In genomic region chr7:109039445-109039844, GRCm38 (mm10) we compare ENCODE assay signal across 12 mouse cellular contexts. TPM values are rescaled to one million over a fixed set of nuclear protein-coding genes. Genes with fewer than 3 reads are reported as not detected.
DNase-seq lines count a peak whose midpoint lies in the region; ATAC-seq and TF ChIP-seq lines count a peak whose summit lies in the region.
"Had no signal": no experiment of that assay in that cellular context is flagged by ENCODE, and none has a peak within 500 bp of the region (broad histone marks: within the 10 kb centered on the region; RNA-seq: fewer than 3 reads in every experiment).

No protein-coding gene starts in this region.

- no peak overlapping the region for H3K4me2 ChIP-seq in forebrain, embryonic 14.5 days (ENCODE audit: low read length)
- no peak overlapping the region for H3K4me2 ChIP-seq in forebrain, embryonic 11.5 days (ENCODE audit: low read depth, low read length, severe bottlenecking)
- no peak overlapping the region for H3K4me2 ChIP-seq in midbrain, postnatal 0 days (ENCODE audit: low read depth, low read length, poor library complexity, severe bottlenecking)
- H3K4me2 ChIP-seq in midbrain, embryonic 11.5 days: no peak overlapping the region
- H3K4me2 ChIP-seq: heart, embryonic 15.5 days; limb, embryonic 15.5 days had no signal

- H3K9me3 ChIP-seq in forebrain, embryonic 14.5 days (replicated peaks; ENCODE audit: control insufficient read depth, low read length): no peaks in the 10 kb centered on the region
- H3K9me3 ChIP-seq in forebrain, embryonic 11.5 days (ENCODE audit: control insufficient read depth, low read length): no peaks in the 10 kb centered on the region
- no peaks in the 10 kb centered on the region for H3K9me3 ChIP-seq in midbrain, postnatal 0 days (ENCODE audit: low read length)
- no peaks in the 10 kb centered on the region for H3K9me3 ChIP-seq in midbrain, embryonic 11.5 days (ENCODE audit: control insufficient read depth, low read length)
- H3K9me3 ChIP-seq: embryonic facial prominence, embryonic 10.5 days; heart, embryonic 15.5 days; limb, embryonic 15.5 days had no signal

- H3K4me3 ChIP-seq in forebrain, embryonic 14.5 days (ENCODE audit: low read depth, low read length): no peak overlapping the region
- H3K4me3 ChIP-seq in forebrain, embryonic 11.5 days (ENCODE audit: low read depth, low read length): no peak overlapping the region
- H3K4me3 ChIP-seq in midbrain, postnatal 0 days (ENCODE audit: low read depth, low read length): no peak overlapping the region
- H3K4me3 ChIP-seq in midbrain, embryonic 11.5 days (ENCODE audit: low read depth, low read length): no peak overlapping the region
- no peak overlapping the region for H3K4me3 ChIP-seq in layer of hippocampus, adult 2 months
- H3K4me3 ChIP-seq: embryonic facial prominence, embryonic 10.5 days; heart, embryonic 15.5 days; limb, embryonic 15.5 days had no signal

- no peaks in the 10 kb centered on the region for H3K4me1 ChIP-seq in forebrain, embryonic 14.5 days (ENCODE audit: control insufficient read depth, insufficient read depth, low read length)
- H3K4me1 ChIP-seq in forebrain, embryonic 11.5 days (replicated peaks; ENCODE audit: control insufficient read depth, insufficient read depth, low read length): no peaks in the 10 kb centered on the region
- no peaks in the 10 kb centered on the region for H3K4me1 ChIP-seq in midbrain, postnatal 0 days (ENCODE audit: insufficient read depth, low read length)
- H3K4me1 ChIP-seq in midbrain, embryonic 11.5 days (ENCODE audit: control insufficient read depth, insufficient read depth, low read length): no peaks in the 10 kb centered on the region
- H3K4me1 ChIP-seq: embryonic facial prominence, embryonic 10.5 days; heart, embryonic 15.5 days; limb, embryonic 15.5 days had no signal

- no peak overlapping the region for H3K9ac ChIP-seq in forebrain, embryonic 14.5 days (ENCODE audit: low read length)
- no peak overlapping the region for H3K9ac ChIP-seq in forebrain, embryonic 11.5 days (ENCODE audit: low read length)
- H3K9ac ChIP-seq in midbrain, postnatal 0 days (replicated peaks; ENCODE audit: low read length, poor library complexity, severe bottlenecking): no peak overlapping the region
- H3K9ac ChIP-seq in midbrain, embryonic 11.5 days (ENCODE audit: low read length): no peak overlapping the region
- H3K9ac ChIP-seq: heart, embryonic 15.5 days; limb, embryonic 15.5 days had no signal

- peak; percentile 95 for ATAC-seq in forebrain, embryonic 14.5 days
- no peak for ATAC-seq in forebrain, embryonic 11.5 days (replicated peaks; ENCODE audit: low FRiP score)
- no peak for ATAC-seq in midbrain, postnatal 0 days (ENCODE audit: low FRiP score)
- no peak for ATAC-seq in midbrain, embryonic 11.5 days (ENCODE audit: low FRiP score)
- no peak for ATAC-seq in inflammation-experienced regulatory T-cells, adult 6 months

- H3K27me3 ChIP-seq in forebrain, embryonic 14.5 days (replicated peaks; ENCODE audit: control insufficient read depth, insufficient read depth, low read length): no peaks in the 10 kb centered on the region
- no peaks in the 10 kb centered on the region for H3K27me3 ChIP-seq in forebrain, embryonic 11.5 days (ENCODE audit: control insufficient read depth, insufficient read depth, low read length)
- H3K27me3 ChIP-seq in midbrain, postnatal 0 days (ENCODE audit: insufficient read depth, low read length): no peaks in the 10 kb centered on the region
- H3K27me3 ChIP-seq in midbrain, embryonic 11.5 days (ENCODE audit: control insufficient read depth, insufficient read depth, low read length): no peaks in the 10 kb centered on the region
- H3K27me3 ChIP-seq: heart, embryonic 15.5 days; limb, embryonic 15.5 days had no signal

- no peak for TF ChIP-seq CTCF in midbrain, postnatal 0 days (IDR thresholded peaks at IDR 0.05)
- no peak for TF ChIP-seq CTCF in layer of hippocampus, adult 2 months (conservative IDR thresholded peaks at IDR 0.05)

- H3K36me3 ChIP-seq in forebrain, embryonic 14.5 days (ENCODE audit: control insufficient read depth, insufficient read depth, low read length): peaks cover 18% of the 10 kb centered on the region; the same call in 1 of the 2 replicates
- no peaks in the 10 kb centered on the region; the same call in 1 of the 2 replicates for H3K36me3 ChIP-seq in forebrain, embryonic 11.5 days (ENCODE audit: control insufficient read depth, insufficient read depth, low read length)
- peaks cover 17% of the 10 kb centered on the region for H3K36me3 ChIP-seq in midbrain, postnatal 0 days (ENCODE audit: insufficient read depth, low read length)
- no peaks in the 10 kb centered on the region for H3K36me3 ChIP-seq in midbrain, embryonic 11.5 days (ENCODE audit: control insufficient read depth, insufficient read depth, low read length)
- H3K36me3 ChIP-seq: heart, embryonic 15.5 days; limb, embryonic 15.5 days had no signal

- peak overlapping the region; percentile 67 for H3K27ac ChIP-seq in forebrain, embryonic 14.5 days (ENCODE audit: low read depth, low read length)
- no peak overlapping the region for H3K27ac ChIP-seq in forebrain, embryonic 11.5 days (ENCODE audit: low read depth, low read length)
- H3K27ac ChIP-seq in midbrain, postnatal 0 days (ENCODE audit: low read depth, low read length): no peak overlapping the region
- H3K27ac ChIP-seq in midbrain, embryonic 11.5 days (ENCODE audit: low read depth, low read length): no peak overlapping the region
- H3K27ac ChIP-seq in layer of hippocampus, adult 2 months: peak overlapping the region; percentile 79
- H3K27ac ChIP-seq: embryonic facial prominence, embryonic 10.5 days; heart, embryonic 15.5 days; limb, embryonic 15.5 days had no signal

- peak; percentile 78 for DNase-seq in forebrain, embryonic 14.5 days (ENCODE audit: low spot score)
- no peak for DNase-seq in forebrain, embryonic 11.5 days (ENCODE audit: low spot score)
- DNase-seq in midbrain, postnatal 0 days (ENCODE audit: low spot score): peak; percentile 68
- no peak for DNase-seq in midbrain, embryonic 11.5 days (ENCODE audit: low spot score, missing footprints)
- peak; percentile 89 to 92 for DNase-seq in layer of hippocampus, adult 2 months (ENCODE audit: low spot score in 2 of 2)
- no peak for DNase-seq in adrenal gland, adult (ENCODE audit: inconsistent age in 2 of 2, low spot score in 1 of 2)
- DNase-seq in thymus, postnatal 25 days: no peak
- DNase-seq: spleen, adult 18-20 months had no signal

- WGBS in forebrain, embryonic 14.5 days: 77% methylated on average over 5 of the region's 5 CpGs
- WGBS in forebrain, embryonic 11.5 days: 91% methylated on average over 5 of the region's 5 CpGs
- WGBS in midbrain, postnatal 0 days: 74% methylated on average over 5 of the region's 5 CpGs
- 83% methylated on average over 5 of the region's 5 CpGs for WGBS in midbrain, embryonic 11.5 days

RNA-seq across cellular contexts. Expression of gene Ric3, which starts 43.7 kb away (rescaled TPM):
- polyA plus RNA-seq in forebrain, embryonic 14.5 days (2014; fragmentation: Nextera tagmentation; extraction: Ambion mirVana): 27.2 and 29.1 TPM in 2 replicates
- polyA plus RNA-seq in forebrain, embryonic 11.5 days (2014; fragmentation: Nextera tagmentation; extraction: Ambion mirVana): 16.1 and 18.2 TPM in 2 replicates
- 62.8 and 65.0 TPM in 2 replicates for total RNA-seq in midbrain, postnatal 0 days (2014; rRNA removed)
- 42.1 and 42.2 TPM in 2 replicates for polyA plus RNA-seq in midbrain, postnatal 0 days (2015; fragmentation: Nextera tagmentation; extraction: Ambion mirVana)
- polyA plus RNA-seq in midbrain, embryonic 11.5 days (2014; fragmentation: Nextera tagmentation; extraction: Ambion mirVana): 21.3 and 22.7 TPM in 2 replicates
- total RNA-seq in layer of hippocampus, adult 2 months (2021): 10 to 100 TPM; 69.6 to 72.0 TPM
- not detected for polyA plus RNA-seq in inflammation-experienced regulatory T-cells, adult 6 months (2017; shearing (Covaris generic))

Comparison
In these comparisons a context has a peak if more than half of its experiments do, and no peak if none do; other contexts are left out.
1. DNase-seq: peak in forebrain, embryonic 14.5 days (single experiment), midbrain, postnatal 0 days (single experiment) and layer of hippocampus, adult 2 months (2 of 2); none in forebrain, embryonic 11.5 days (single experiment), midbrain, embryonic 11.5 days (single experiment), adrenal gland, adult (0 of 2) and thymus, postnatal 25 days (single experiment).
2. H3K27ac ChIP-seq: peak in forebrain, embryonic 14.5 days (single experiment) and layer of hippocampus, adult 2 months (single experiment); none in forebrain, embryonic 11.5 days (single experiment), midbrain, postnatal 0 days (single experiment) and midbrain, embryonic 11.5 days (single experiment).
3. RNA of gene Ric3, which starts 43.7 kb away (polyA plus RNA-seq): 42.1 to 42.2 TPM in midbrain, postnatal 0 days, 27.2 to 29.1 TPM in forebrain, embryonic 14.5 days, 21.3 to 22.7 TPM in midbrain, embryonic 11.5 days and 16.1 to 18.2 TPM in forebrain, embryonic 11.5 days; not detected in inflammation-experienced regulatory T-cells, adult 6 months; every median in the first group is over 10 times any median in the second.